Mouse (Mus musculus) liver, embryonic 14 days (tissue): ENCODE data around the gene Cask. TPM values are rescaled to one million over a fixed set of nuclear protein-coding genes. Genes with fewer than 3 reads are reported as not detected.

Experiments used
- polyA plus RNA-seq: library from polyadenylated mRNA; depleted of rRNA; stranded (reverse); fragments of >200 nt; gene quantifications from 2 replicates; pipeline ENCODE4 v1.2.3, GENCODE M21; 2012; rRNA removed

Gene Cask
- 1.3 and 1.9 TPM in 2 replicates for polyA plus RNA-seq

DNA sequence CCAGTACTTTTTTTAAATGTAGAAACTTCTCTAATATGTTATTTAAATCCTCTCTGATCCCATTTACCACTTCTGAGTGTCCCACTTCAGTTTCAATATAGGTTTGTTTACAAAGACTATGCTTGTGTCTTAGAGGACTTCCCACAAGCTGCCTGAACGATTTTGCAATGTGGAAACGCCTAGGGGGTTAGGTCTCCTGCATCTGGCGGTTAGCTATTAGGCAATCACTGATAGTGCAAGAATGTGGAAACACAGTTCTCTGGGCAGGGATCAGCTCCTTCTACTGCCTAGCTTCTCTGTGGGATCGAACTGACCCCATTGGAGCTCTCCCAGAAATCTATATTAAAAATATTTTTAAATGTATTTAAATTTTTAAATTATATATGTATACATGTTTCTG lies at the start of gene Cask:
TSS of gene Cask (minus strand) at position 83 of the 400 bp plus-strand sequence.

DNA sequence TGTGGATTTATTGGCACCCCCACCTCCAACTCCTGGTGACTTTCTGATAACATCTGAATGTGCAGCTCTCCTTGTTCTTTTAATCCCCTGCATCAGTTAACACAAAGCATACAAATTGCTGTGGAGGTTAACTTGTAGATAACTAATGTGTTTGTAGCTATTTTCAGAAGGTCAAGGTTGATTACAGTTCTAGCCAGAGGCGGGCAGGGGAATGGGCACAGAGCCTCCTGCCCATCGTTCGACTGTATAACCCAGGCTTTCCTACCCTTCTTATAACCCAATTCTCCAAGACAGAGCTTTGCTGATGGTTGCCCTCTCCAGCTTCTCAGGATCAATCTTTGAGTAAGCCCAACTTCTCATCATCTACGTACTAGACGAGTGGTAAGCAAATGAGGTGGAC lies 190.1 kb downstream of the Cask start, which contains the start of gene Gpr82:
TSS of gene Gpr82 (plus strand) at position 301 of the 400 bp plus-strand sequence.

DNA sequence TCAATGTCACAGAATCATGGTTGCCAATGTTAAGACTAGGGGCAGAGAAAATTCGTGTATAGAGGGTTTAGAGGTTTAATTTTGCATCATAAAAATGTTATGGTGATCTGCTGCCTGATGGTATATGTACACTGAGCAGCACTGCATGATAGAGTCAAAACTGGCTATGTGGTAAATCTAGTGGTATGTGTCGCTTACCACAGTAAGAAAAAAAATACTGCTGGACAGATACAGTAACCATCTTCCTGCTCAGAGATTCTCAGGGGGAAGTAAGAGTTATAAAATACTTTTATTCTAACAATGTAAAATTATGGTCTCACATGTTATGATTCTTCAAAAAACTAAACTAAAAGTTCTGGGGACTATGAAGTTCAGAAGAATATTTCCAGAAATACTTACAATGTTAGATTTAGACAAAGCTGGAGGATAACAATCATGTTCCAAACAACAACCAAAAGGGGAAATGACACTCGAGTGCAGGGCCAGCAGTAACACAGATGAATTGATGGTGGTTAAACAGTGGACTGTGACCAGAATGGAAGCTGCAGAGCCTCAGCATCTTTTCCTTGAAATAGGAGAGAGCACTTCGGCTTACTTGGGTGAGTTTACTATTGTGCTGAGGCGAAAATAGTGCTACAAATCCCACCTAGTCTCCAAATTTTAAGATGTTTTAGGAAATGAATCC lies 219.4 kb downstream of the Cask start, which contains the start of gene Gpr34:
TSS of gene Gpr34 (plus strand) at position 491 of the 685 bp plus-strand sequence.

Other genes with a start within 250 kb of the Cask start
- gene Gpr34, start 219.3 kb downstream of the Cask start, polyA plus RNA-seq: 0.06 and 0.09 TPM in 2 replicates
- gene Gpr82, start 190.0 kb downstream of the Cask start, polyA plus RNA-seq: not detected in 2 replicates